Mouse (Mus musculus) neural tube, embryonic 11.5 days (tissue): ENCODE data around the gene Tead1. TPM values are rescaled to one million over a fixed set of nuclear protein-coding genes. Genes with fewer than 3 reads are reported as not detected.

Experiments
- ATAC-seq: fragments of 200-750 bp; cut with Nextera tagmentation; 2 replicates; pipeline ENCODE4 v1.8.0; 2017; ENCODE audit warnings: moderate number of reproducible peaks, mild to moderate bottlenecking, moderate TSS enrichment, moderate library complexity; ENCODE audit not compliant: insufficient read depth, low FRiP score, low TSS enrichment
- DNase-seq: peaks from one replicate; pipeline ENCODE4 v3.0.0-alpha.2; 2015; ENCODE audit warnings: low spot score
- H3K27ac ChIP-seq: fragments of 300-500 bp; sonication (generic); 2 replicates; pipeline ENCODE4 v1.5.1; 2014; ENCODE audit warnings: low read depth, mild to moderate bottlenecking, low read length
- H3K27me3 ChIP-seq: fragments of 300-500 bp; sonication (generic); 2 replicates; pipeline ENCODE4 v1.6.1; 2014; ENCODE audit warnings: mild to moderate bottlenecking, low read length, mixed read lengths; ENCODE audit not compliant: control insufficient read depth, insufficient read depth
- H3K36me3 ChIP-seq: fragments of 300-500 bp; sonication (generic); 2 replicates; pipeline ENCODE4 v1.6.1; 2014; ENCODE audit warnings: mild to moderate bottlenecking, low read length, moderate library complexity, mixed read lengths; ENCODE audit not compliant: control insufficient read depth, insufficient read depth
- H3K4me1 ChIP-seq: fragments of 300-500 bp; sonication (generic); 2 replicates; pipeline ENCODE4 v1.6.1; 2014; ENCODE audit warnings: low read length, mixed read lengths; ENCODE audit not compliant: control insufficient read depth, insufficient read depth
- H3K4me2 ChIP-seq: fragments of 300-500 bp; sonication (generic); 2 replicates; pipeline ENCODE4 v1.6.1; 2014; ENCODE audit warnings: low read depth, mild to moderate bottlenecking, moderate library complexity
- H3K4me3 ChIP-seq: fragments of 300-500 bp; sonication (generic); 2 replicates; pipeline ENCODE4 v1.5.1; 2014; ENCODE audit warnings: low read depth, low read length
- H3K9ac ChIP-seq: fragments of 300-500 bp; sonication (generic); 2 replicates; pipeline ENCODE4 v1.6.1; 2014; ENCODE audit warnings: mild to moderate bottlenecking, low read length
- H3K9me3 ChIP-seq: fragments of 300-500 bp; sonication (generic); 2 replicates; pipeline ENCODE4 v1.6.1; 2016; ENCODE audit warnings: low read length; ENCODE audit not compliant: control insufficient read depth
- WGBS: fragments of 180-500 bp; shearing (Covaris S2); extraction: QIAGEN DNeasy Blood & Tissue Kit; methylation state at CpG from one replicate; pipeline ENCODE4 v1.1.7; 2014; 5-methylcytosine and 5-hydroxymethylcytosine counted together
- polyA plus RNA-seq: library from polyadenylated mRNA; unstranded; fragments of >200 nt; fragmentation: Nextera tagmentation; extraction: Ambion mirVana; gene quantifications from 2 replicates; pipeline ENCODE4 v1.2.1, GENCODE M21; 2014

The Tead1 gene
- polyA plus RNA-seq, 1 experiment from 2014 or later: 13.2 TPM

- no peaks in the 10 kb centered on the region for H3K9me3 ChIP-seq
- ATAC-seq (no peak), DNase-seq (no peak)
- no peak overlapping the region for H3K4me3 ChIP-seq
- H3K9ac ChIP-seq: no peak overlapping the region
- H3K36me3 ChIP-seq: no peaks in the 10 kb centered on the region
- WGBS: 72% methylated on average over 5 of the region's 5 CpGs
- H3K27ac ChIP-seq: no peak overlapping the region
- no peaks in the 10 kb centered on the region for H3K4me1 ChIP-seq
- no peak overlapping the region for H3K4me2 ChIP-seq
- H3K27me3 ChIP-seq: no peaks in the 10 kb centered on the region
Measured at GRCm38 (mm10) chr7:112942567-112942966, 263.4 kb downstream of the Tead1 start.

- Histone ChIP-seq H3K27ac (no peak overlapping the region), H3K4me1 (no peaks in the 10 kb centered on the region), H3K4me2 (no peak overlapping the region), H3K9ac (no peak overlapping the region), H3K36me3 (no peaks in the 10 kb centered on the region), H3K4me3 (no peak overlapping the region), H3K9me3 (no peaks in the 10 kb centered on the region), H3K27me3 (no peaks in the 10 kb centered on the region)
- ATAC-seq (no peak), DNase-seq (no peak)
- WGBS: 85% methylated on average over 1 of the region's 1 CpGs
Measured at GRCm38 (mm10) chr7:112943056-112943455, 263.9 kb downstream of the Tead1 start.

GRCm38 (mm10) chr7:112946706-112947105, 267.6 kb downstream of the Tead1 start:
- Histone ChIP-seq H3K27me3 (no peaks in the 10 kb centered on the region), H3K4me3 (no peak overlapping the region), H3K4me2 (no peak overlapping the region), H3K36me3 (no peaks in the 10 kb centered on the region), H3K27ac (no peak overlapping the region), H3K9ac (no peak overlapping the region), H3K9me3 (no peaks in the 10 kb centered on the region), H3K4me1 (no peaks in the 10 kb centered on the region)
- DNase-seq (no peak), ATAC-seq (no peak)
- WGBS: 70% methylated on average over 6 of the region's 6 CpGs

GRCm38 (mm10) chr7:112953777-112954291, 274.7 kb downstream of the Tead1 start, which contains the start of gene Rassf10:
Gene Rassf10 (plus strand): TSS chr7:112953962.
- no peaks in the 10 kb centered on the region for H3K36me3 ChIP-seq
- peak within 1 kb of the TSS; percentile 35; the same call in 1 of the 2 replicates for H3K9ac ChIP-seq
- H3K4me1 ChIP-seq: peaks cover 15% of the 10 kb centered on the region
- H3K27ac ChIP-seq: no peak within 1 kb of the TSS
- H3K4me3 ChIP-seq: peak within 1 kb of the TSS; percentile 41
- DNase-seq: peak; percentile 73
- peak within 1 kb of the TSS; percentile 66 for H3K4me2 ChIP-seq
- H3K9me3 ChIP-seq: no peaks in the 10 kb centered on the region
- peak; percentile 50; the same call in 1 of the 2 replicates for ATAC-seq
- H3K27me3 ChIP-seq: peaks cover 43% of the 10 kb centered on the region
- under 1% methylated on average over 41 of the region's 41 CpGs for WGBS

GRCm38 (mm10) chr7:112954351-112955102, 275.4 kb downstream of the Tead1 start:
- Histone ChIP-seq H3K27ac (no peak overlapping the region), H3K4me1 (peaks cover 15% of the 10 kb centered on the region), H3K4me3 (peak overlapping the region; percentile 41), H3K9me3 (no peaks in the 10 kb centered on the region), H3K9ac (peak overlapping the region; percentile 35; the same call in 1 of the 2 replicates), H3K36me3 (no peaks in the 10 kb centered on the region), H3K27me3 (peaks cover 43% of the 10 kb centered on the region), H3K4me2 (peak overlapping the region; percentile 66)
- under 1% methylated on average over 82 of the region's 82 CpGs for WGBS
- ATAC-seq (no peak), DNase-seq (peak; percentile 62)

- no peaks in the 10 kb centered on the region for H3K36me3 ChIP-seq
- H3K4me2 ChIP-seq: peak overlapping the region; percentile 66
- WGBS: 3% methylated on average over 40 of the region's 40 CpGs
- H3K9me3 ChIP-seq: no peaks in the 10 kb centered on the region
- H3K9ac ChIP-seq: no peak overlapping the region
- ATAC-seq: no peak
- peak; percentile 42 for DNase-seq
- H3K27ac ChIP-seq: no peak overlapping the region
- H3K4me1 ChIP-seq: peaks cover 15% of the 10 kb centered on the region
- H3K4me3 ChIP-seq: peak overlapping the region; percentile 41
- peaks cover 43% of the 10 kb centered on the region for H3K27me3 ChIP-seq
Measured at GRCm38 (mm10) chr7:112955103-112955827, 276.1 kb downstream of the Tead1 start.

GRCm38 (mm10) chr7:112955955-112956354, 276.8 kb downstream of the Tead1 start:
- DNase-seq (no peak), ATAC-seq (no peak)
- no peaks in the 10 kb centered on the region for H3K36me3 ChIP-seq
- H3K4me1 ChIP-seq: peaks cover 15% of the 10 kb centered on the region
- no peak overlapping the region for H3K9ac ChIP-seq
- H3K4me2 ChIP-seq: no peak overlapping the region
- WGBS: 40% methylated on average over 3 of the region's 3 CpGs
- H3K9me3 ChIP-seq: no peaks in the 10 kb centered on the region
- peaks cover 43% of the 10 kb centered on the region for H3K27me3 ChIP-seq
- no peak overlapping the region for H3K4me3 ChIP-seq
- no peak overlapping the region for H3K27ac ChIP-seq
